Mouse (Mus musculus) heart, adult 2 months (tissue): ENCODE data around the gene Lrrc25. TPM values are rescaled to one million over a fixed set of nuclear protein-coding genes. Genes with fewer than 3 reads are reported as not detected.

ENCODE experiments used
- DNase-seq, 2 experiments: peaks; one replicate each; pipeline ENCODE4 v3.0.0; 2021
- H3K27ac ChIP-seq: fragments of 200-600 bp; 2 replicates; pipeline ENCODE4 v1.8.1; 2022
- H3K27me3 ChIP-seq: fragments of 200-500 bp; 2 replicates; pipeline ENCODE4 v1.6.1; 2012; ENCODE audit warnings: mild to moderate bottlenecking, low read length, inconsistent platforms, mixed read lengths; ENCODE audit not compliant: control insufficient read depth, insufficient read depth
- H3K36me3 ChIP-seq: fragments of 200-500 bp; 2 replicates; pipeline ENCODE4 v1.6.1; 2012; ENCODE audit warnings: low read length, inconsistent platforms; ENCODE audit not compliant: control insufficient read depth, insufficient read depth
- H3K4me1 ChIP-seq: fragments of 200-500 bp; 2 replicates; pipeline ENCODE4 v1.6.1; 2011; ENCODE audit warnings: low read length; ENCODE audit not compliant: control insufficient read depth, insufficient read depth
- H3K4me3 ChIP-seq: fragments of 200-600 bp; 2 replicates; pipeline ENCODE4 v1.8.1; 2022
- H3K79me2 ChIP-seq: fragments of 200-500 bp; replicated peaks from 2 replicates; pipeline ENCODE4 v1.6.1; 2012; ENCODE audit warnings: mild to moderate bottlenecking, inconsistent platforms, low read length, moderate library complexity, mixed read lengths; ENCODE audit not compliant: control insufficient read depth, insufficient read depth
- H3K9ac ChIP-seq: fragments of 200-500 bp; 2 replicates; pipeline ENCODE4 v1.6.1; 2012; ENCODE audit warnings: low read depth, mild to moderate bottlenecking, control low read depth, inconsistent platforms, low read length, mixed read lengths
- CTCF ChIP-seq: fragments of 200-600 bp; IDR thresholded peaks from 2 replicates; pipeline ENCODE4 v1.8.1; 2022; ENCODE audit warnings: antibody characterized with exemption, mild to moderate bottlenecking, moderate library complexity
- EP300 ChIP-seq: fragments of 200-500 bp; IDR thresholded peaks from 2 replicates; pipeline ENCODE4 v1.6.1; 2011; ENCODE audit warnings: low read depth, low read length, control low read depth; ENCODE audit not compliant: insufficient read depth
- POLR2A ChIP-seq: fragments of 200-500 bp; IDR thresholded peaks from 2 replicates; pipeline ENCODE4 v1.6.1; 2011; ENCODE audit warnings: mild to moderate bottlenecking, low read depth, low read length, control low read depth; ENCODE audit not compliant: insufficient read depth
- WGBS: fragments of 180-500 bp; shearing (Covaris S2); methylation state at CpG from one replicate; pipeline ENCODE4 v1.1.7; 2018; 5-methylcytosine and 5-hydroxymethylcytosine counted together
- intact Hi-C: fragments of 180-260 bp; cut with DNase I; formaldehyde crosslinking; loops from one replicate; pipeline ENCODE4 v1.15.1; 2025
- polyA plus RNA-seq: library from polyadenylated mRNA; depleted of rRNA; stranded (reverse); fragments of >200 nt; gene quantifications from 2 replicates; pipeline ENCODE4 v1.2.3, GENCODE M21; 2012
- total RNA-seq, 2 experiments: library from RNA; stranded (reverse); gene quantifications; 2 replicates each; pipeline ENCODE4 v1.2.3; 2021

Lrrc25 gene
- total and polyA plus RNA-seq, 3 experiments = 1.6 to 4.5 (median 1.8) TPM

DNA sequence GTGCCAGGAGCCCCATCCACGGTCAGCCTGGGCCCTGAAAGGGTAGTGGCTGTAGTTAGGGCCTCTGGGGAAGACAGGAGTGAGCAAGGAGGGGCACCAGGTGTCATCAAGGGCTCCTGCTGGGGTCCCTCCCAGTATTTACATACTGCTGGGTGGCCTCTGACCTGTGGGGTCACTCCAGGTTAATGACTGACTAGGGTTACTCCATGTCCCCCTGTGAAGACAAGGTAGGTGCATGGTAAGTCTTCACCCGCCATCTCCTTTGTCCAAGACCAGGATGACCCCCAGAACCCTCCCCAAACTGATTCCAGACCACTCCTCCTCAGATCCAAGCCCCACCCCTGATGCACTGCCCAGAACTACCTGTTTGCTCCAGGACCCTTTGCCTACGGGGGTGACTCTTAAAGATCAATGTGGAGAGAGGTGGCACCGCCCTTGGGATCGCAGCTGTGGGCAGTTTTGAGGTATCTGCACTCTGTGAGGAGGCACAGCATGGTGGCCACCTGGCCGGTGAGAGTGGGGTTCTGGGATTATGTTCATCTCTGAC is 16.5 kb downstream of the Lrrc25 start, which contains the start of gene Gdf15:
TSS of gene Gdf15 (minus strand) at position 111 of the 547 bp plus-strand sequence.
- 91% methylated on average over 6 of the region's 6 CpGs for WGBS
- no peak within 1 kb of the TSS for H3K9ac ChIP-seq
- H3K4me3 ChIP-seq = no peak within 1 kb of the TSS
- peaks cover 14% of the 10 kb centered on the region for H3K4me1 ChIP-seq
- no peaks in the 10 kb centered on the region for H3K79me2 ChIP-seq
- no peak for TF ChIP-seq CTCF
- TF ChIP-seq POLR2A = no peak
- TF ChIP-seq EP300 = no peak
- no peaks in the 10 kb centered on the region for H3K36me3 ChIP-seq
- no peak for DNase-seq
- H3K27ac ChIP-seq = peak within 1 kb of the TSS; percentile 20; the same call in 1 of the 2 replicates
- intact Hi-C loops = no loop called here
- H3K27me3 ChIP-seq = no peaks in the 10 kb centered on the region

- H3K4me3 ChIP-seq = no peak overlapping the region
- intact Hi-C loops = no loop called here
- H3K4me1 ChIP-seq = peaks cover 14% of the 10 kb centered on the region
- no peaks in the 10 kb centered on the region for H3K79me2 ChIP-seq
- no peak for TF ChIP-seq CTCF
- TF ChIP-seq POLR2A = 0 out of 2 replicates have a peak, but pooled peaks have one; percentile 24
- TF ChIP-seq EP300 = peak; percentile 16; the same call in 1 of the 2 replicates
- no peaks in the 10 kb centered on the region for H3K36me3 ChIP-seq
- H3K9ac ChIP-seq = no peak overlapping the region
- DNase-seq = peak; percentile 82 to 85
- 8% methylated on average over 6 of the region's 6 CpGs for WGBS
- peak overlapping the region; percentile 55 for H3K27ac ChIP-seq
- H3K27me3 ChIP-seq = no peaks in the 10 kb centered on the region
Measured at GRCm38 (mm10) chr8:70634066-70634465, 18.1 kb downstream of the Lrrc25 start.

DNA sequence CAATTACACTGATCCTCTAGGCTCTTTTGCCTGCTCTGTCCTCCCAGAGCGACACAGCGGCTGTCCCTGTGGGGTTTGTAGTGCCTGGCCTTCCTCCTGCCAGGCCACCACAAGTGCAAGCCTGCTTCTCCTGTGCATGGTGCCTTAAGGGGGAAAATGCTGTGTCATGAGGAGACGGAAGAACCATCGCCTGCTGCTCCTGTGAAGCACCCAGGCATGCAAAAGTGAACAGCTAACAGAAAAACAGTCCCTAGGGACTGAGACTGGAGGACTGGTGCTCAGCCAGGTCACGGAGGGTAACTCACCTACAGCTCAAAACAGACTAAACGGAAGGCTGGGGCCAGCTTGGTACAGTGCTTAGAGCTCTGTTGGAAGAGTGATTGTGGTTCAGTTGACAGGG is 19.6 kb downstream of the Lrrc25 start:
- intact Hi-C loops = no loop called here
- TF ChIP-seq EP300 = no peak
- TF ChIP-seq CTCF = no peak
- no peak for TF ChIP-seq POLR2A
- no peaks in the 10 kb centered on the region for H3K27me3 ChIP-seq
- H3K4me3 ChIP-seq = no peak overlapping the region
- DNase-seq = peak in 1 of 2 experiments; percentile 40
- no peaks in the 10 kb centered on the region for H3K79me2 ChIP-seq
- peaks cover 13% of the 10 kb centered on the region for H3K4me1 ChIP-seq
- H3K9ac ChIP-seq = no peak overlapping the region
- H3K27ac ChIP-seq = peak overlapping the region; percentile 33; the same call in 1 of the 2 replicates
- no peaks in the 10 kb centered on the region for H3K36me3 ChIP-seq
- 71% methylated on average over 6 of the region's 6 CpGs for WGBS

- Histone ChIP-seq H3K4me3 (no peak overlapping the region), H3K79me2 (no peaks in the 10 kb centered on the region), H3K27me3 (no peaks in the 10 kb centered on the region), H3K4me1 (peaks cover 11% of the 10 kb centered on the region), H3K9ac (no peak overlapping the region), H3K36me3 (no peaks in the 10 kb centered on the region), H3K27ac (no peak overlapping the region)
- intact Hi-C loops = no loop called here
- 80% methylated on average over 8 of the region's 8 CpGs for WGBS
- TF ChIP-seq POLR2A = no peak
- no peak for TF ChIP-seq CTCF
- TF ChIP-seq EP300 = no peak
- no peak for DNase-seq
Measured at GRCm38 (mm10) chr8:70636838-70637237, 20.9 kb downstream of the Lrrc25 start.

DNA sequence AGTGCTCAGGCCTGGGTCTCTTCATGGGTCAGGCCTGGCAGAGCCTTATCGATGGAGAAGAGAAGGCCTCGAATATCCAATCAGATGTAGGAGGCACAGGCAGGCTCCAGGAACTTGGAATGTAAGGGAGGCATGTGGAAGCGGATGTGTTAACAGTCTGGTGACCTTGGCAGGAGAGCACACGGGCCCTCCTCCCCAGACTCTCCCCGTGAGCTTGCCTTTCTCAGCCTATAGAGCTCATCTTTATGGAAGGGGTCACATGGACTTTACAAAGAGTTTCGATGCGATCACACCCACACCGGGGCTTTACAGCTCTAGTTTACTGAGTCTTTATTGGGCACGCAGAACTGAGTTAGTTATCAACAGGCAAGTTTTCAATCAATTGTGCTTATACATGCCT is 22.8 kb downstream of the Lrrc25 start:
- Histone ChIP-seq H3K9ac (no peak overlapping the region), H3K79me2 (no peaks in the 10 kb centered on the region), H3K36me3 (no peaks in the 10 kb centered on the region), H3K4me1 (peaks cover 11% of the 10 kb centered on the region), H3K4me3 (no peak overlapping the region), H3K27ac (no peak overlapping the region), H3K27me3 (no peaks in the 10 kb centered on the region)
- intact Hi-C loops = no loop called here
- WGBS = 54% methylated on average over 9 of the region's 9 CpGs
- no peak for TF ChIP-seq EP300
- TF ChIP-seq POLR2A = no peak
- no peak for TF ChIP-seq CTCF
- DNase-seq = no peak

GRCm38 (mm10) chr8:70643019-70643418 is 27.1 kb downstream of the Lrrc25 start:
- no peaks in the 10 kb centered on the region for H3K27me3 ChIP-seq
- H3K79me2 ChIP-seq = no peaks in the 10 kb centered on the region
- WGBS = 56% methylated on average over 3 of the region's 3 CpGs
- no peak overlapping the region for H3K27ac ChIP-seq
- H3K36me3 ChIP-seq = no peaks in the 10 kb centered on the region
- no peak overlapping the region for H3K9ac ChIP-seq
- no peak for TF ChIP-seq EP300
- TF ChIP-seq CTCF = no peak
- TF ChIP-seq POLR2A = no peak
- H3K4me3 ChIP-seq = no peak overlapping the region
- intact Hi-C loops = no loop called here
- no peak for DNase-seq
- H3K4me1 ChIP-seq = peaks cover 23% of the 10 kb centered on the region
